Mouse (Mus musculus) cortical plate, adult 2 months (tissue): ENCODE results near the gene Rapgefl1.

ENCODE experiments used
- CTCF ChIP-seq: fragments of 200-500 bp; IDR thresholded peaks from 2 replicates; pipeline ENCODE4 v1.5.1; 2011; ENCODE audit warnings: mild to moderate bottlenecking, control low read depth, low read length; ENCODE audit not compliant: insufficient read depth; ENCODE audit errors: extremely low read depth
- POLR2A ChIP-seq: fragments of 200-500 bp; IDR thresholded peaks from 2 replicates; pipeline ENCODE4 v1.6.1; 2011; ENCODE audit warnings: mild to moderate bottlenecking, low read length, control low read depth; ENCODE audit not compliant: insufficient read depth; ENCODE audit errors: extremely low read depth

GRCm38 (mm10) chr11:98835725-98836124 is 860 bp upstream of the Rapgefl1 start:
- TF ChIP-seq CTCF, result no peak
- no peak for TF ChIP-seq POLR2A
